Mouse (Mus musculus) lung, adult 2 months (tissue): ENCODE data around the gene Atf6b. TPM values are rescaled to one million over a fixed set of nuclear protein-coding genes. Genes with fewer than 3 reads are reported as not detected.
A peak's percentile ranks its signal among the peaks of the same experiment; 100 is the strongest.

Experiments used
- DNase-seq: peaks from one replicate; pipeline ENCODE4 v3.0.0; 2022
- H3K4me1 ChIP-seq: fragments of 200-500 bp; 2 replicates; pipeline ENCODE4 v1.6.1; 2011; ENCODE audit warnings: low read length; ENCODE audit not compliant: control insufficient read depth, insufficient read depth
- H3K4me3 ChIP-seq: fragments of 200-500 bp; replicated peaks from 2 replicates; pipeline ENCODE3; 2011; ENCODE audit warnings: low read depth, mild to moderate bottlenecking, control low read depth, low read length; ENCODE audit errors: extremely low read depth
- CTCF ChIP-seq: fragments of 200-500 bp; IDR thresholded peaks from 2 replicates; pipeline ENCODE4 v1.5.1; 2011; ENCODE audit warnings: mild to moderate bottlenecking, low read length, control low read depth; ENCODE audit not compliant: insufficient read depth
- POLR2A ChIP-seq: fragments of 200-500 bp; IDR thresholded peaks from 2 replicates; pipeline ENCODE4 v1.6.1; 2011; ENCODE audit warnings: low read depth, mild to moderate bottlenecking, control low read depth, low read length, borderline replicate concordance; ENCODE audit errors: extremely low read depth
- WGBS: fragments of 180-500 bp; shearing (Covaris S2); methylation state at CpG from one replicate; pipeline ENCODE4 v1.1.7; 2018; 5-methylcytosine and 5-hydroxymethylcytosine counted together
- polyA plus RNA-seq: library from polyadenylated mRNA; depleted of rRNA; stranded (reverse); fragments of >200 nt; gene quantifications from 2 replicates; pipeline ENCODE4 v1.2.3, GENCODE M21; 2012

The Atf6b gene
- polyA plus RNA-seq, 1 experiment: 81.8 TPM

- 85% methylated on average over 7 of the region's 7 CpGs for WGBS
- no peak for TF ChIP-seq POLR2A
- no peak for TF ChIP-seq CTCF
- H3K4me3 ChIP-seq: no peak overlapping the region
- peaks cover 17% of the 10 kb centered on the region for H3K4me1 ChIP-seq
- no peak for DNase-seq
These were observed 26.2 kb downstream of the Atf6b start for GRCm38 (mm10) chr17:34673139-34673538.

DNA sequence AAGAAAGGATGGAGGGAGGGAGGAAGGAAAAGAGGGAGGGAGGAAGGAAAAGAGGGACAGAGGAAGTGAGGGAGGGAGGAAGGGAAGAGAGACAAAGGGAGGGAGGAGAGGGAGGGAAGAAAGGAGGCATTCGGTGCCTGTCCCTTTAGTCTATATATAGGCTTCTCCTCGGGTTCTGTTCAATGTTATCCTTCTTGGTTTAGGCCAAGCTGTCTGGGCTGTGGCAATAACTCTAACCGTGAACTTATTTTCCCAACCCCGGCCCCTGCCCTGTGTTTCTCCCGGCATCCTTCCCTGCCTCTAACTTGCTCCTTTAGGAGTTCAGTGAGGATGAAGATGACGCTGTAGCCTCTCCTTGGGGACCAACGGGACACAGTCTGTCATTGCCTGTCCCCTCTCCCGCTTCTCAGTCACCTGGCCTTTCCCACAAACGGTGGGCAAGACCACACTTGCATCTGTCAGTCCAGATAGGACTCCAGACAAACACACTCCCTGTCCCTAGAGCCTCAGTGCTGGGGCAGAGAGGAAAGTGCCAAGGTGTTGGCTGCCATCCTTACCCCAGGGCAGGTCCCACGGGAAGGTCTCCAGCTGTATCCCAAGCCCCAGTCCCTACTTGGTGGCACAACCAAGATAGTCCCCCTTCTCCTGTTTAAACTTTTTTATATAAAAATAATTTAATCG, 27.7 kb downstream of the Atf6b start:
- 48% methylated on average over 11 of the region's 11 CpGs for whole genome bisulfite sequencing
- TF ChIP-seq POLR2A (no peak), CTCF (no peak)
- H3K4me1 ChIP-seq: peaks cover 17% of the 10 kb centered on the region
- H3K4me3 ChIP-seq: no peak overlapping the region
- DNase-seq: peak; percentile 46

- peak; percentile 33 for DNase-seq
- H3K4me1 ChIP-seq: peaks cover 17% of the 10 kb centered on the region
- WGBS: 47% methylated on average over 13 of the region's 13 CpGs
These were observed 28.5 kb downstream of the Atf6b start for GRCm38 (mm10) chr17:34675205-34676092.

DNA sequence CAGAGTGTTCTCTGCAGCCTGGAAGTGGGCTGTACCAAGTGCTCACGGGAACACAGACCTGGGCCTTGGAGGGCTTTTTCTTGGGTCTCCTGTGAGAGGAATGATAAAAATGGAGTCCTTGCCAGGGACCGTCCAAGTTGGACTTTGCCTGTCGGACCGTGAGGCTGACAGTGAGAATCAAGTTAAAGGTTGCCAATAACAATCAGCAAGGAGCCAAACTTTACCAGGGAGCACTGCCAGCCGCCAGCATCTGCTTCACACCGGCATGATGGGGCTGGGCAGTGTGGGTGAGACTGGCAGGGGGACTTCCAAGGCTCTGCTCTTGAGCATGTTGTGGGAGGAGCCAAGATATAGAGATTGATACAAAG, 29.1 kb downstream of the Atf6b start:
- TF ChIP-seq POLR2A: no peak
- no peak for TF ChIP-seq CTCF
- DNase-seq: no peak
- no peak overlapping the region for H3K4me3 ChIP-seq
- H3K4me1 ChIP-seq: peaks cover 18% of the 10 kb centered on the region
- 52% methylated on average over 6 of the region's 6 CpGs for WGBS

More at GRCm38 (mm10) chr17:34675205-34676092, 28.5 kb downstream of the Atf6b start:
- TF ChIP-seq CTCF (no peak), POLR2A (no peak)
- H3K4me3 ChIP-seq: no peak overlapping the region

DNA sequence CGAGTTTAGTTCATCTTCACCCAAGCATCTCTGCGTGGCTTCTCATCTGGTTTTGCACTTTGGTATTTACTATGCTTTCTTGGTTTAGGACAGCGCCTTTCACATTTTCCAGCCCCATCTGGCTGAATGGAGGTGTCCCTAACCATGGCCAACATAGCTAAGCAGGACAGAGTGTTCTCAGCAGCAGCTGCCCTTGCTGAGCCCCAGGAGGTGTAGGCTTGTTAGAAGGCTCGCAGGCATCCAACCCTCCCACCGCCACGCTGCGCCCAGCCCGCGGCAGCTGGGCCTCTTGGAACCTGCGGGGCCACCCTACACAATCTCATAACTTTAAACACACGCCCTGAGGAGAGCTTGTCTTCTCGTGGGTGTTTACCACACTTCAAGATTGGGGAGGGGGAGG, 29.7 kb downstream of the Atf6b start:
- 73% methylated on average over 12 of the region's 12 CpGs for WGBS
- Histone ChIP-seq H3K4me3 (no peak overlapping the region), H3K4me1 (peaks cover 18% of the 10 kb centered on the region)
- no peak for DNase-seq
- TF ChIP-seq CTCF: no peak
- no peak for TF ChIP-seq POLR2A

GRCm38 (mm10) chr17:34680191-34680590, 33.2 kb downstream of the Atf6b start:
- no peak for TF ChIP-seq POLR2A
- TF ChIP-seq CTCF: no peak
- no peak for DNase-seq
- Histone ChIP-seq H3K4me1 (peaks cover 20% of the 10 kb centered on the region), H3K4me3 (no peak overlapping the region)
- 84% methylated on average over 26 of the region's 26 CpGs for WGBS

GRCm38 (mm10) chr17:34680621-34681020, 33.7 kb downstream of the Atf6b start:
- 57% methylated on average over 4 of the region's 4 CpGs for WGBS
- Histone ChIP-seq H3K4me3 (no peak overlapping the region), H3K4me1 (peaks cover 20% of the 10 kb centered on the region)
- no peak for DNase-seq
- TF ChIP-seq POLR2A: no peak
- TF ChIP-seq CTCF: no peak

DNA sequence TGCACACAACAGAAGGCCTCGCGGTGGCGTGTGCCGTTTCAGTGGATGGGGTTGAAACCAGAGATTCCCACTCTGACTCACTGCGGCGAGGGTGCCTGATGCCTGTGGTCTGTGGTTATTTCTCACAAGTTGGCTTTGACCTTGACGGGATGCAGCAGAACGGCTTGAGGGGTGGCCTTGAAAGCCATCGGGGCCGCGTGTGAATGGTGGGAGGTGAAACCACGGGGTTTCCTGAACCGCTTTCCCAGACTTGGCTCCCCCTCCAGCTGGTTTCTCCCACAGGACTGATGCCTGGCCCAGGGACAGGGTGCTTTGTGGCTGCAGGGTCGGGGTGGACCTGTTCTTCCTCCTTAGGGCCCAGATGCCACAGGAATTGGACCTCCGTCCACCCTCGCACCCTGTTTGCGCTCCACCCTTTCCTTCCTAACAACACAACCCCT, 34.2 kb downstream of the Atf6b start:
- no peak overlapping the region for H3K4me3 ChIP-seq
- DNase-seq: peak; percentile 34

DNA sequence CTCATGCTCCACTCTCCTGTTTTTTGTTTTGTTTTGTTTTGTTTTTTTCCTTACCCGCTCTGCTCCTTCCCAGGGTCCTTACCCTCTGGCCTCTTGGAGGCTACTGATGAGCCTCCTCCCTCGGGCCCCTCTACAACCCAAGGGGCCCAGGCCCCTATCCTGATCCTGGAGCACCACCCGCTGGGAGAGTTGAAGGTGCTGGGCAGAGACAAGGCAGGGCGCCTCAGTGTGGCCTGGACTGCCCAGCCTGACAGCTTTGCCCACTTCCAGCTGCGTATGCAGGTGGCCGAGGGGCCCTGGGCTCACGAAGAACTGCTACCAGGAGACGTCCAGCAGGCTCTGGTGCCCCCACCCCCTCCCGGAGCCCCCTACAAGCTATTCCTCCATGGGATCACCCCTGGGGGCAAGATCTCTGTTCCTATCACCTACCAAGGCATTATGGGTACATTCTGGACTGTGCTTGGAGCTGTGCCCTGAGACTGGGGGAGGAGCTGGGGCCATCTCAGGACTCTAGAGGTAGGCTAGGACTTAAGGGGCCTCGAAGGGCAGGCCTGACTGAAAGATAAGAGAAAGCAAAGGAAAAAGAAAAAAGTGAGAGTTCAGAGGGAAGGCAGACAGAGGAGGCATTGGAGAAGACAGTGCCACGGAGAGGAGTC, 35.1 kb downstream of the Atf6b start:
- DNase-seq: peak; percentile 38
- peaks cover 20% of the 10 kb centered on the region for H3K4me1 ChIP-seq
- 66% methylated on average over 11 of the region's 11 CpGs for WGBS
- TF ChIP-seq POLR2A (no peak), CTCF (no peak)
- H3K4me3 ChIP-seq: no peak overlapping the region

More for the DNA sequence above, 34.2 kb downstream of the Atf6b start:
- H3K4me1 ChIP-seq: peaks cover 20% of the 10 kb centered on the region
- TF ChIP-seq POLR2A (peak; percentile 32; the same call in 1 of the 2 replicates), CTCF (no peak)
- 39% methylated on average over 17 of the region's 17 CpGs for WGBS
